Mouse (Mus musculus) liver, adult 2 months (tissue): ENCODE results near the gene Pkn3. TPM values are rescaled to one million over a fixed set of nuclear protein-coding genes. Genes with fewer than 3 reads are reported as not detected.
A peak's percentile ranks its signal among the peaks of the same experiment; 100 is the strongest.

Experiments
- DNase-seq: peaks from one replicate; pipeline ENCODE4 v3.0.0-alpha.2; 2011; ENCODE audit warnings: low read depth, low spot score; ENCODE audit errors: extremely low read depth
- H3K27ac ChIP-seq: fragments of 200-500 bp; replicated peaks from 2 replicates; pipeline ENCODE4 v1.5.1; 2012; ENCODE audit warnings: low read depth, mild to moderate bottlenecking, control low read depth, inconsistent platforms, low read length; ENCODE audit not compliant: insufficient read depth
- H3K27me3 ChIP-seq: fragments of 200-500 bp; 2 replicates; pipeline ENCODE4 v1.6.1; 2012; ENCODE audit warnings: mild to moderate bottlenecking, moderate library complexity, low read length, inconsistent platforms; ENCODE audit not compliant: control insufficient read depth, insufficient read depth
- H3K36me3 ChIP-seq: fragments of 200-500 bp; 2 replicates; pipeline ENCODE4 v1.6.1; 2012; ENCODE audit warnings: low read length, inconsistent platforms; ENCODE audit not compliant: control insufficient read depth, insufficient read depth
- H3K4me1 ChIP-seq: fragments of 200-500 bp; 2 replicates; pipeline ENCODE4 v1.6.1; 2011; ENCODE audit warnings: low read length; ENCODE audit not compliant: control insufficient read depth, insufficient read depth
- H3K4me3 ChIP-seq: fragments of 200-500 bp; 2 replicates; pipeline ENCODE4 v1.5.1; 2011; ENCODE audit warnings: low read depth, mild to moderate bottlenecking, control low read depth, low read length, moderate library complexity; ENCODE audit not compliant: insufficient read depth
- H3K79me2 ChIP-seq: fragments of 200-500 bp; 2 replicates; pipeline ENCODE4 v1.6.1; 2012; ENCODE audit warnings: inconsistent platforms, mild to moderate bottlenecking, low read length, moderate library complexity; ENCODE audit not compliant: control insufficient read depth, insufficient read depth
- H3K9ac ChIP-seq: fragments of 200-500 bp; 2 replicates; pipeline ENCODE4 v1.6.1; 2012; ENCODE audit warnings: low read depth, mild to moderate bottlenecking, control low read depth, inconsistent platforms, low read length
- CTCF ChIP-seq: fragments of 200-500 bp; IDR thresholded peaks from 2 replicates; pipeline ENCODE4 v1.5.1; 2011; ENCODE audit warnings: low read depth, low read length, control low read depth
- POLR2A ChIP-seq: fragments of 200-500 bp; IDR thresholded peaks from 2 replicates; pipeline ENCODE4 v1.6.1; 2011; ENCODE audit warnings: low read length, control low read depth; ENCODE audit not compliant: insufficient read depth; ENCODE audit errors: extremely low read depth
- WGBS: fragments of 180-500 bp; shearing (Covaris S2); methylation state at CpG from one replicate; pipeline ENCODE4 v1.1.7; 2018; 5-methylcytosine and 5-hydroxymethylcytosine counted together
- polyA plus RNA-seq: library from polyadenylated mRNA; depleted of rRNA; stranded (reverse); fragments of >200 nt; gene quantifications from 2 replicates; pipeline ENCODE4 v1.2.3, GENCODE M21; 2012; rRNA removed
- total RNA-seq: library from RNA; depleted of rRNA; stranded (reverse); fragments of >200 nt; gene quantifications from 2 replicates; pipeline ENCODE4 v1.2.3, GENCODE M21; 2014; rRNA removed

Gene Pkn3
- total RNA-seq (0.40 and 0.74 TPM in 2 replicates), polyA plus RNA-seq (0.96 and 1.5 TPM in 2 replicates)

DNA sequence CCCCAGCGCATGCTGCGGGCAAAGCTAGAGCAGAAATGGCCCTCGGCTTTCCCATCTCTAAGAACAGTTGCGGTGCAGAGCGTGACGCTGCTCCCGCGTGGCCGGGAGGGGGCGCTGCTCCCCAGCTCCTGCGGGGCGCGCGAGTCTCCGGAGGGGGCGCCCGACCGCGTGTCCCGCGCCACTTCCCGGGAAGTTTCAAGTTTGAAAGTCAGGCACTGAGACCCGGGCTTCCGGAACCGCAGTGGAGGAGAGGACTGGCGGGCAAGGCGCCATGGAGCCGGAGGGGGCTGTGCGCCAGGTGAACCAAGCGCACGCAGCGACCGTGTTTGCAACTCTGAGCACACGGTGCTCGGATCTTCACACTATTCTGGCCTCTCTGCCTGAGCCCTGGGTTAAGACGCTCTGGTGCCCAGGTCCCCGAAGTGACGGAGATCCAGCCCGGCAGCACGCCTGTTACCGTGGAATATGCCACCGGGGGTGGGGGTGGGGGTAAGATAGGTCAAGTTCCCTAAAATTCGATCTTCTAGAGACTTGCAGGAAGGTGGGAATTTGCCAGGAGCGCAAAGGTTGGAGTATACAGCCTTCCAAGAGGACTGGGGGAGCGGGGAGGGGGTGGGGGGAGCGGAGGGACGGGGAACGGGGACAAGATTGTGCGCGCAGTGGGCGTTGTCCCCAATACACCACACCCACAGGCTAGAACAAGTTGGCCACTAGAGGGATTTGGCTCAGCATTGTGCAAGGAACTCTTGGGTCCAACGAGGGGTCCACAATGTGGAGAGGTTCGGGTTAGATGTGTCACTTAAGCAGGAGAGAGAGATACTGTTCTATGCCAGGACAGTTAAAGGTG is at the start of gene Pkn3:
Gene Pkn3 (plus strand): TSS at position 183 of the 847 bp plus-strand sequence.
- no peak for TF ChIP-seq POLR2A
- peak; percentile 95 for TF ChIP-seq CTCF
- under 1% methylated on average over 53 of the region's 53 CpGs for WGBS
- DNase-seq: peak; percentile 48
- H3K9ac ChIP-seq: peak within 1 kb of the TSS; percentile 73
- H3K79me2 ChIP-seq: no peaks in the 10 kb centered on the region
- no peaks in the 10 kb centered on the region for H3K27me3 ChIP-seq
- no peaks in the 10 kb centered on the region for H3K36me3 ChIP-seq
- H3K27ac ChIP-seq: no peak within 1 kb of the TSS
- H3K4me1 ChIP-seq: no peaks in the 10 kb centered on the region
- peak within 1 kb of the TSS; percentile 75 for H3K4me3 ChIP-seq

DNA sequence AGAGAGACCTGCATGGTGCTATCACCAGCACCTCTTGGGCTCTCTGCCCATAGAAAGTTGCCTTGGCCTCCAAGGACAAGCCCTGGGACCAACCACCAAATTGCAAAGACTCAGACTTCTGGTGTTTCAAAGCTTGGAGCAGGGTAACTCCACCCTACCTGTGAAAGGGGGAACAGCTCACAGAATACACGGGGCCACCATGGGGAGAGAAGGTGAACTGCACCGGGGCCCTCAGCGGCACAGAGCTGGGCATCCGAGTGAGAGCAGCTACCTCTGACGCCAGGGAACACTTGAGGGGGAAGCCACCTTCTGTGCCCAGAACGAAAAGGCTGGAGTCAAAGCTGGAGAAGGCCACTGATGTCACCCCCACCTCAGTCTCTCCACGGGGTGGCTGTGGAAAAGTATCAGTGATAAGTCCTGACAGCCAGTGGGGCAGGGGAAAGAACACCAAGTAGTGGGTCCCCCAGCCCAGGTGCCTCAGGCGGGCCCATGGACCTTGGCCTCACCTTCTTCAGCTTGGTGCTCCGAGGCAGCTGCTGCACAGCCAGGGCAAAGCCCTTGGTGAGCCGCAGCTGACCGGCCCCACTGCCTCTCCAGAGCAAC is 45.1 kb upstream of the Pkn3 start:
- DNase-seq: no peak

DNA sequence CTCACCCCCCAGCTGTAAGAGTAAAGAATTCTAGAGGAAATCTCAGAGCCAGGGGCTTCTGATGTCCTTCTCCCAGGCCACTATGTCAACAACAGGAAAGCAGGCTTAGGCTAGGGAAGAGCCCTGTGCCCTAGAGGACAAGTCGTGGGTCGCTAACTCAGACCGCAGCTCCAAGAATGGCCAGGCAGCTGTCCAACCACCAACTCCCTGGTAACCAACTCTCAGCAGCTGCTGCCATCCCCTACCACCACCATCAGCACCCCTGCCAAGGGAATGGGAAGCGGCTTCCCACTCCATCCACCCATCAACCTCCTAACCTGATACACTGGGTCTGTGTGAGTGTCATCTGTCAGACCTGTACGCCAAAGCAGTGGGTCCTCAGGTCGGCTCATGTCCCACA is 44.5 kb upstream of the Pkn3 start:
- Histone ChIP-seq H3K4me3 (no peak overlapping the region), H3K4me1 (no peaks in the 10 kb centered on the region), H3K9ac (no peak overlapping the region), H3K36me3 (peaks cover 25% of the 10 kb centered on the region), H3K27ac (no peak overlapping the region), H3K79me2 (no peaks in the 10 kb centered on the region), H3K27me3 (no peaks in the 10 kb centered on the region)
- no peak for TF ChIP-seq POLR2A
- no peak for TF ChIP-seq CTCF
- 74% methylated on average over 6 of the region's 6 CpGs for WGBS
- DNase-seq: no peak

More for the DNA sequence above, 45.1 kb upstream of the Pkn3 start:
- no peaks in the 10 kb centered on the region for H3K79me2 ChIP-seq
- peaks cover 30% of the 10 kb centered on the region for H3K36me3 ChIP-seq
- no peaks in the 10 kb centered on the region for H3K27me3 ChIP-seq
- no peak overlapping the region for H3K9ac ChIP-seq
- no peak overlapping the region for H3K4me3 ChIP-seq
- H3K27ac ChIP-seq: no peak overlapping the region
- TF ChIP-seq POLR2A (no peak), CTCF (0 out of 2 replicates have a peak, but pooled peaks have one; percentile 8)
- H3K4me1 ChIP-seq: no peaks in the 10 kb centered on the region
- WGBS: 73% methylated on average over 11 of the region's 11 CpGs

DNA sequence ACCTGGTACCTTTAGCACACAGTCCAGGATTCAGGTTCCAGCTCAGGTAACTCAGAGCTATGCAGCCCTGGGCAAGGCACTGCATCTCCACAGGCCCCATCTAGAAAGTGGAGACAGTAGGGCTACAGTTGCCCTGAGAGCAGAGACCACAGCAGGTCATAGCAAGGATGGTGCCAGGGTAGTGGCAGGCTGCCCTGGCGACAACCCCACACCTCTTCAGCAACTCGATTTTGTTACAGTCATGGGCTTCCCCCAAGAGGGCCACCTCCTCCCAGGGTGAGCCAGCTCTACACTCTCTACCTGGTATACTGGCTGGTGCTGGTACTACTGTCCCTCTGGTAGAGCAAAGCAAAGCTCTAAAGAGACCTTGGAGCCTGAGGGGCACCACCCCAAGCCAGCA is 39.7 kb upstream of the Pkn3 start:
- Histone ChIP-seq H3K27me3 (no peaks in the 10 kb centered on the region), H3K27ac (no peak overlapping the region), H3K9ac (no peak overlapping the region), H3K36me3 (no peaks in the 10 kb centered on the region), H3K79me2 (no peaks in the 10 kb centered on the region), H3K4me1 (no peaks in the 10 kb centered on the region), H3K4me3 (no peak overlapping the region)
- WGBS: 83% methylated on average over 2 of the region's 2 CpGs
- TF ChIP-seq POLR2A: no peak
- no peak for DNase-seq

DNA sequence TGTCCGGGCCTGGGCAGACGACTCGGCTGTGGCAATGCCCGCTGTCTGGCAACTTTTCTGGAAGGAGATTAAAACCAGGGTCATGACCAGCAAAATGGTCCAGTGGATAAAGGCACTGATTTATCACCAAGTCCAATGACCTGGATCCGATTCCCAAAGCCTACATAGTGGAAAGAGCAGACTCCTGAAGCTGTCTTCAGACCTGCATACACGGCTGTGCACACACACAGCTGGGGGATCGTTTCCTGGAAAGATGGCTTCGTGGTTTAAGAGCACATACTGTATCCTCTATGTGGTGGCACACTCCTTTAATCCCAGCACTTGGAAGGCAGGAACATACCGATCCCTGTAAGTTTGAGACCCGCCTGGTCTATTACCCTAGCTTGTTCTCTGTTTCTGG is 39.1 kb upstream of the Pkn3 start:
- Histone ChIP-seq H3K27ac (no peak overlapping the region), H3K4me3 (no peak overlapping the region), H3K36me3 (no peaks in the 10 kb centered on the region), H3K79me2 (no peaks in the 10 kb centered on the region), H3K27me3 (no peaks in the 10 kb centered on the region), H3K9ac (no peak overlapping the region), H3K4me1 (no peaks in the 10 kb centered on the region)
- no peak for DNase-seq
- 97% methylated on average over 10 of the region's 10 CpGs for WGBS
- TF ChIP-seq POLR2A: no peak
- no peak for TF ChIP-seq CTCF

DNA sequence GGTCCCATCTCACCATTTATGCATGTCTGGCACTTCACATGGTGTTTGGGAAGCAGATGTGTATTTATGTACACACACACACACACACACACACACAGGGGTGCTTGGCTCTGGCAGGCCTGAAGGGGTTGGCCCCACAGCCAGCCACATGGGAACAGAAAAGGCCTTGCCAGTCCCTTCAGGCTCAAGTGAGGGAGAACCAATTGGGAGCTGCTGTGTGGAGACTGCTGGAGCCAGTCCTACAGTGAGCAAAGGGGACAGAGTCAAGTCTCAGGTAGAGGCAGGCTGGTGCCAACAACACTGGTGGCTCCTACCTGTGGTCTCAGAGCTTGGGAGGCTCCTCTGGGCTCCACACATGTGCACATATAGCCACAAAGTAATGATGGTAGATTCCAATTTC is 37.8 kb upstream of the Pkn3 start:
- DNase-seq: no peak
- no peaks in the 10 kb centered on the region for H3K27me3 ChIP-seq
- no peak overlapping the region for H3K27ac ChIP-seq
- no peaks in the 10 kb centered on the region for H3K79me2 ChIP-seq
- TF ChIP-seq CTCF (no peak), POLR2A (no peak)
- no peak overlapping the region for H3K4me3 ChIP-seq
- H3K4me1 ChIP-seq: no peaks in the 10 kb centered on the region
- no peak overlapping the region for H3K9ac ChIP-seq
- H3K36me3 ChIP-seq: no peaks in the 10 kb centered on the region
